Mouse (Mus musculus): ENCODE measurements around the gene Ddx4.
"Not testable (repeated sequence)": the region's sequence is repeated elsewhere in the genome, so short reads cannot be mapped to it uniquely, and the experiment has no call there.

Ddx4 gene

GRCm38 (mm10) chr13:112636498-112636897 is 15.8 kb downstream of the Ddx4 start:
- DNase-seq (ENCODE audit: low read depth, low spot score), result no peak

DNA sequence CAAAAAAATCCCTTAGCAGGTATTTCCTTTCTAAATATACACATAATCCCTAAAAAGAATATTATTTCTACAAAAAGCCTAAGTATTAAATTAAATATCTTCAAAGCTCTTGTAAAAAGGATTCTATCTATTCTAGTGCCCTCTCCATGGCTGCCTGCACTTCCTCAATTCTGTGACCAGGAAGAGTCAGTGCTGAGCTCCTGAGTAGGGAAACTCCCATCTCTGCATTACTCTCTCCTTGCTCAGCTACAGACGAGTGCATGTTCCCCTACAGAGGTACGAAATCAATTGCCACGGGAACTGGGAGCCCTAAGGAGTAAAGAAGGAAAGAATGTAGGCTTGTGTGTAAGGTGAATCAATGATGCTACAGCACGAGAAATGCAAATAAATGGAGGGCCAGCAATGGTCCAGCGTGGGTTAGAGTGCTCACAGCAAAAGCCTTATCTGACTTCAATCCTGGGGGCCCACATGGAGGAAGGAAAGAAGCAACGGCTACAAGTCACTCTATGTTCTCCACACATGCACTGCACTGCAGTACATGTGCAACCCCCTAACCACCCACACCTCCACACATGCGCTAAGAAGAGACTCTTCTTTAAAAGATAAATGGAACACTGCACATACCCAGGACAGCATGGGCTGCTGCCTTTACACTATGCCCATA is 17.0 kb downstream of the Ddx4 start:
- no peak for DNase-seq (ENCODE audit: low read depth, low spot score)

DNA sequence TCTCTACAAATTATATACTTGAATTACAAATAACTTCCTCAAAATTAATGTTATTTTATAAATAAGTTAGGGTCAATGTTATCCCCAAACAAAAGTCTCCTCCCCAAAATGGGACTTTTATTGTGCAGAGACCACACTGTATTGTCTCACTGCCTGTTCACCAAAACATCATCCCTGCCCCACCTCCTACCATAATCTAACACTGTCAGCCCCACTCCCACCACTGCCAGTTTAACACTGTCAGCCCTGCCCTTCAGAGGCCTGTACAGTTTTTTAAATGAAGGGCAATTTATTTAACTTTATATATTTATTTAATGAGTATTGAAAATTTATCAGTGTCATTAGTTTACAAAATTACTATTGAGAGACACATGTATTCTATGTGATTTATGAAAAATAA is 26.7 kb downstream of the Ddx4 start:
- DNase-seq (ENCODE audit: low read depth, low spot score), result no peak

DNA sequence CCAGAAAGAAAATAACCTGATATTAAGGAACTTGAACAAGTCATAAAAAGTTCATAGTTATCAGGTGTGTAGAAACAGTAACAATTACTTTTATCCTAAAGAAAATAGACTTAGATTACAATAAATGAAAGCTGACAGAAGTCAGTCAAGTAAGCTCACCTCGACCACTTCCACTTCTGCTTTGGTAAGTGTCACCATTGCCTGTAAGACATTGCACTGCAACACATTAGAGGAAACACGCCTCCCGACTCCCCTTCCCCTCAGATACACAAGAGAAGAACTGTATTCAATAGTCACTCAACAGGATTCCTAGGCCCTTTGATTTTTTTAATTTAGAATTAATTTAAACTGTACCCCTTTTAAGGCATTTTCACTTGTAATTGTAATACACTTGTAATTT is 27.7 kb downstream of the Ddx4 start:
- DNase-seq (ENCODE audit: low read depth, low spot score), result no peak

DNA sequence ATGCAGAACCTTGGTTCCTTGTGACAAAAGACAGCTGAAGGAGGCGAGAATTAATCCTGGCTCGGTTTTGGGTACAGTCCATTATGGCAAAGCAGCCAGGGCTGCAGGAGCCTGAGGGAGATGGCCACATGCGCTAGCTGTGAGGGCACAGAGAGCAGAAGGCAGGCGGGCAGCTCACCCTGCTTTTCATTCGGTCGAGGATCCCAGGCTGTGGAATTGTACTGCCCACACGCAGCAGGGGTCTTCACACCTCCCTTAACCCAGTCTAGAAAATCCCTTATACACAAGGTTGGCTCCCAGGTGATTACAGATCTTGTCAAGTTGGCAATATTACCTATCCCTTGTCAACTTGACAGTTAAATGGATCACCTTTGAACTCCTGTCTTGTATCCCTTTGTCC is 28.6 kb downstream of the Ddx4 start:
- no peak for DNase-seq (ENCODE audit: low read depth, low spot score)

- DNase-seq (ENCODE audit: low read depth, low spot score), result no peak
Observed at GRCm38 (mm10) chr13:112621592-112621991, 30.7 kb downstream of the Ddx4 start.

GRCm38 (mm10) chr13:112608606-112609005 is 43.7 kb downstream of the Ddx4 start:
- DNase-seq (ENCODE audit: low read depth, low spot score), result no peak

DNA sequence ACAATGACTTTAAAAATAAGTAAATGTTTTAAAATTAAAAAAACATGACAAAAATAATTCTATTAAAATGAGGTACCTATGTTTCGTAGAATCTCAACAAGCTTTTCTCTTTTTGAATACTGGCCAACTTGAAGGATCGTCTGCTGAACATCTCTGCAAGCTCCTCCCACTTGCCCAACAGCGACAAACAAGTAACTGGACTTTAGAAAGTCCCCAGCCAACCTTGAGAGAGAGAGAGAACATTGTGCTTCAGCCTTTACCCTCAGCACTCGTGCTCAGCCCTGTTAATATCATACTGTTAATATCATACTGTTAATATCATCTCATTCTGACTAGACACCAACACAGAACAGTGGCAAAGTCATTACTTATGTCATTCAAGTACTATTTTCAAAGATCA is 47.9 kb downstream of the Ddx4 start:
- no peak for DNase-seq (ENCODE audit: low read depth, low spot score)

DNA sequence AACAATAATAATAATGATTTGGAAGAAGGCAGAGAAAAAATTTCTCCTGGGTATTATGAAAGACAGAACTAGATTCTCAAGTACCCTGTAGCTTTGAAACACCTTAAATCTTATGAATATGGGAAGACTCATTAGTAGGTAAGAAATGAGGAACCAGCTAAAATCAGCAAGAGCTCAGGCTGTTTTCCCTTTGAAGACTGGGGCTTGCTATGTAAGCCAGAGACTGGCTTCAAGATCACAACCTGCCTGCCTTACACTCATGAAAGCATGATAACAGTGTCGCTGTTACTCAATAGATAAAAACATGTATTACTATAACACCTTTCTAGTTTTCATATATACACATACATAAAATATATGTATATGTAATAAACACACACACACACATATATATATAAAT is 48.4 kb downstream of the Ddx4 start:
- DNase-seq (ENCODE audit: low read depth, low spot score), result no peak

- no peak for DNase-seq (ENCODE audit: low read depth, low spot score)
Observed at GRCm38 (mm10) chr13:112602607-112603006, 49.7 kb downstream of the Ddx4 start.

DNA sequence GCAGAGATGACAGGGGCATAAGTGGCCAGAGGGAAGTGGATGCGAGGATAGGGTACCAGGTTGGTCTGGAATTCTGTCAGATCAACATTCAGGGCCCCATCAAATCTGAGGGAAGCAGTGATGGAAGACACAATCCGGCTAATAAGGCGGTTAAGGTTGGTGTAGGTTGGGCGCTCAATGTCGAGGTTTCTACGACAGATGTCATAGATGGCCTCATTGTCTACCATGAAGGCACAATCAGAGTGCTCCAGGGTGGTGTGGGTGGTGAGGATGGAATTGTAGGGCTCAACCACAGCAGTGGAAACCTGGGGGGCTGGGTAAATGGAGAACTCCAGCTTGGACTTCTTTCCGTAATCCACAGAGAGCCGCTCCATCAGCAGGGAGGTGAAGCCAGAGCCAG is 58.0 kb downstream of the Ddx4 start, which contains the start of gene Il31ra:
Gene Il31ra, minus strand, starts transcription at position 101 of the 400 bp plus-strand sequence.
- DNase-seq (ENCODE audit: low read depth, low spot score), result not testable (repeated sequence)

DNA sequence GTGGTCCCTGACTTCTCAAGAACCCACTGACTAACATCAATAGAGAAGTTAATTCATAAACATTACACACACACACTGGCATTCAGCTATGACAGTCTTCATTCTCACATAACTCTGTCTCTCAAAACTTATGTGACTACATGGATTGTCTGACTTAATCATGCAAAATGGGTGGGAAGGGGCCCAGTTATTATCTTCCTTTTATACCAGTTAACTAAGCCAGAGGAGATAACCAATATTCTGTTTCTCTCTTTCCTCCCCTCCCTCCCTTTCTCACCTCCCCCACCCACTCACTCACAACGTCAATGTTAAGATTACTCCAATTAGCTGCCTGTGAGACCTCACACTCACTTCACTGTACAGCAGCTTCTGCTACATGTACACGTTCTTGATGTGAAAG is 62.0 kb downstream of the Ddx4 start:
- DNase-seq (ENCODE audit: low read depth, low spot score), result no peak

DNA sequence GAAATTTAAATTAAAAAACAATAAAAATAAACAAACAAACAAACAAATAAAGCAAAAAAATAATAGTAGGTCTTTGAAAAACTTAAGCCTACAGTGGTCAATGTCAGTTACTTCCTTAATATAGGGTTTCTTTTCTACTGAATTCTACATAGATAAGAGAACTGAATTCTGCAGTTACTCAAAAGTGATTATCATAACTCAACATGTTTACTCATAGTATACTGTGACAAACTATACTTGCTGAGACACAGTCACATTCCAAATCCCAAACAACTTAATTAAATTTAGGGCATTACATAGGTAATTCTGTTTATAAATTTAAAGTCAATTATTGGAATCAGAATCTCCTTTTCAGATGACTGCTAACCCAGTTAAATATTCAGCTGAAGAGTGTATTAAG is 62.6 kb downstream of the Ddx4 start:
- DNase-seq (ENCODE audit: low read depth, low spot score), result no peak

DNA sequence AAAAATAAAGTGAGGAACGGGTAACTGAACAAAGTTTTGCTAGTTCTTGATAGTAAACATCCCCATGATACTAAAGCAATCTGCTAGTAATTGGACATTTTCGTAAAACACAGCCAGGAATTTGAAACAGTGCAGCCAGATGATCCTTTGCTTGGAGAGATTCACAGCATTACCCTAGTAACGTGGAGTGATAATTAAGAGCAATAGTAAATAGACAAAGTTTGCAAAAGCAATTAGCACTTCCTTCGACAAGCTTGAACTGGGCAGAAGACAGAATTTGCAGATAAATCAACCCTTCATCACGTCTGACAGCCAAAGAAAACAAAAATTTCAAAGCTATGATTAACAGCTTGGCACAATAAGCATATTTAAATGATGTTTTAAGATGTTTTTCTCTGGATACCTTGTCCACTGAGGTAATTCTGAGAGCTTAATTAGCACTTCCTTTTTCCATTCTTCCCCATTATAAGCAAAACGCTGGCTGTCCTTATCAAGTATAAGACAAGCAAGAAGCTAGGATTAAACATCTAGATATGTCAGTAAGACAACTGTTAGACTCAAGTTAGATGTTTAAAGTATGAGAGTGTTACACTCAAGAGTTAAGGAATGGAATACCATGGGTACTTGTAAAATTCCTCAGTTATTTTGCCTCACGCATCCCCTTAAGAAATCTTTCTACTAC is 67.6 kb downstream of the Ddx4 start:
- DNase-seq (ENCODE audit: low read depth, low spot score), result no peak

DNA sequence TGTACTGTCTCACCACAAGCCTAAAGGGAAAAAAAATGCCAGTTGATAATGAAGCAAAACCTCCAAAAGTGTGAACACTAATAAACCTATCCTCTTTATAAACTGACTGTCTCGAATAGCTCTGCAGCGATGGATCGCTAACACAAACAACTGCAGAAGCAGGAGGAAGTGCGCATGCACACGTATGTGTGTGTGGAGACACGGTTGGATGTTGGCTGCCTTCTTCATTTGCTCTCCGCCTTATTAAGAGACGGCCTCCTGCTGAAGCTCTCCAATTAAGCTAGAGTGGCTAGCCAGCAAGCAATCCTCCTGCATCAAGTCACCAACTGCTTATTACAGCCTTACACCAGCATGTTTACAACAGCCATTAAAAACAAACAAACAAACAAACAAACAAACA is 70.0 kb downstream of the Ddx4 start:
- DNase-seq (ENCODE audit: low read depth, low spot score), result no peak

GRCm38 (mm10) chr13:112581796-112582195 is 70.5 kb downstream of the Ddx4 start:
- DNase-seq (ENCODE audit: low read depth, low spot score), result no peak

GRCm38 (mm10) chr13:112580590-112581320 is 71.5 kb downstream of the Ddx4 start:
- no peak for DNase-seq (ENCODE audit: low read depth, low spot score)

- DNase-seq (ENCODE audit: low read depth, low spot score), result not testable (repeated sequence)
Observed at GRCm38 (mm10) chr13:112578041-112578440, 74.2 kb downstream of the Ddx4 start.

- DNase-seq (ENCODE audit: low read depth, low spot score), result no peak
Observed at GRCm38 (mm10) chr13:112573800-112574199, 78.5 kb downstream of the Ddx4 start.

- no peak for DNase-seq (ENCODE audit: low read depth, low spot score)
Observed at GRCm38 (mm10) chr13:112570768-112571167, 81.5 kb downstream of the Ddx4 start.

GRCm38 (mm10) chr13:112569606-112570005 is 82.7 kb downstream of the Ddx4 start:
- DNase-seq (ENCODE audit: low read depth, low spot score), result no peak

- DNase-seq (ENCODE audit: low read depth, low spot score), result no peak
Observed at GRCm38 (mm10) chr13:112560554-112561138, 91.6 kb downstream of the Ddx4 start.
